Mouse (Mus musculus) hindbrain, embryonic 16.5 days (tissue): ENCODE data around the gene Zzz3. TPM values are rescaled to one million over a fixed set of nuclear protein-coding genes. Genes with fewer than 3 reads are reported as not detected.
A peak's percentile ranks its signal among the peaks of the same experiment; 100 is the strongest.

Source experiments
- ATAC-seq: fragments of 200-750 bp; cut with Nextera tagmentation; 2 replicates; pipeline ENCODE4 v1.8.0; 2017; ENCODE audit warnings: moderate TSS enrichment, moderate library complexity
- H3K27ac ChIP-seq: fragments of 300-500 bp; sonication (generic); 2 replicates; pipeline ENCODE4 v1.5.1; 2014; ENCODE audit warnings: low read depth, mild to moderate bottlenecking, control low read depth, low read length, moderate library complexity
- H3K27me3 ChIP-seq: fragments of 300-500 bp; sonication (generic); replicated peaks from 2 replicates; pipeline ENCODE4 v1.6.1; 2014; ENCODE audit warnings: low read length; ENCODE audit not compliant: control insufficient read depth, insufficient read depth
- H3K36me3 ChIP-seq: fragments of 300-500 bp; sonication (generic); 2 replicates; pipeline ENCODE4 v1.6.1; 2014; ENCODE audit warnings: mild to moderate bottlenecking, low read length, moderate library complexity, mixed read lengths; ENCODE audit not compliant: control insufficient read depth, insufficient read depth
- H3K4me1 ChIP-seq: fragments of 300-500 bp; sonication (generic); 2 replicates; pipeline ENCODE4 v1.6.1; 2014; ENCODE audit warnings: low read depth, low read length; ENCODE audit not compliant: control insufficient read depth, insufficient read depth
- H3K4me2 ChIP-seq: fragments of 300-500 bp; sonication (generic); 2 replicates; pipeline ENCODE4 v1.6.1; 2014; ENCODE audit warnings: mild to moderate bottlenecking, low read length, control low read depth, moderate library complexity
- H3K4me3 ChIP-seq: fragments of 300-500 bp; sonication (generic); 2 replicates; pipeline ENCODE4 v1.5.1; 2014; ENCODE audit warnings: mild to moderate bottlenecking, low read length, control low read depth, moderate library complexity
- H3K9ac ChIP-seq: fragments of 300-500 bp; sonication (generic); 2 replicates; pipeline ENCODE4 v1.6.1; 2014; ENCODE audit warnings: low read depth, mild to moderate bottlenecking, control low read depth, low read length, moderate library complexity
- H3K9me3 ChIP-seq: fragments of 300-500 bp; sonication (generic); 2 replicates; pipeline ENCODE4 v1.6.1; 2014; ENCODE audit warnings: mild to moderate bottlenecking, low read length, moderate library complexity; ENCODE audit not compliant: control insufficient read depth
- WGBS: fragments of 180-500 bp; shearing (Covaris S2); extraction: QIAGEN DNeasy Blood & Tissue Kit; methylation state at CpG from one replicate; pipeline ENCODE4 v1.1.7; 2014; 5-methylcytosine and 5-hydroxymethylcytosine counted together
- polyA plus RNA-seq: library from polyadenylated mRNA; unstranded; fragments of >200 nt; fragmentation: Nextera tagmentation; extraction: Ambion mirVana; gene quantifications from 2 replicates; pipeline ENCODE4 v1.2.1, GENCODE M21; 2015

Zzz3 gene
- polyA plus RNA-seq, 1 experiment from 2014 or later: 23.4 TPM

- no peaks in the 10 kb centered on the region for H3K9me3 ChIP-seq
- no peak overlapping the region for H3K27ac ChIP-seq
- 59% methylated on average over 9 of the region's 9 CpGs for WGBS
These were observed 2.2 kb downstream of the Zzz3 start for GRCm38 (mm10) chr3:152397335-152397940.

DNA sequence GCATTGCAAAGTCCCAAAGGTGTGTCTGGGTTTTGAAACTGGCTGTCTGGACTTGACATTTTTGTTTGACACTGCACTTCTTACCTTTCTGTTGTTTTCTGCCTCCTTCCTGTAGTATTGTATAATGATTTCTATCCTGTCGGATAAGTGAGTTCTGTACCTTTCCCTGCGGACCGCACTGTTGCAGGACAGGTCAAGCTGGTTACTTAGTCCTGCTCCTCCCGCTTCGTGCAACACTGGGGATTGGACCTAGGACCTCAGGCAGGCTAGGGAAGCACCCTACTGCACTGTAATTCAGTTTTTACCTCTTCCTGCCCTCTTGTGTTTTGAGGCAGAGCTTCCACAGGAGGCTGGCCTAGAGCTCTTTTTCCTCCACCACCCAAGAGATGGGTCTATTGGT lies 5.2 kb downstream of the Zzz3 start:
- Histone ChIP-seq H3K4me3 (no peak overlapping the region), H3K4me2 (no peak overlapping the region), H3K36me3 (no peaks in the 10 kb centered on the region), H3K27me3 (no peaks in the 10 kb centered on the region), H3K9me3 (no peaks in the 10 kb centered on the region), H3K9ac (no peak overlapping the region), H3K27ac (no peak overlapping the region), H3K4me1 (peaks cover 11% of the 10 kb centered on the region)
- no peak for ATAC-seq
- 95% methylated on average over 5 of the region's 5 CpGs for WGBS

More at GRCm38 (mm10) chr3:152397335-152397940, 2.2 kb downstream of the Zzz3 start:
- Histone ChIP-seq H3K9ac (peak overlapping the region; percentile 98), H3K4me2 (peak overlapping the region; percentile 70), H3K4me1 (peaks cover 22% of the 10 kb centered on the region), H3K36me3 (peaks cover 2% of the 10 kb centered on the region; the same call in 1 of the 2 replicates), H3K4me3 (peak overlapping the region; percentile 75), H3K27me3 (no peaks in the 10 kb centered on the region)
- ATAC-seq: no peak

DNA sequence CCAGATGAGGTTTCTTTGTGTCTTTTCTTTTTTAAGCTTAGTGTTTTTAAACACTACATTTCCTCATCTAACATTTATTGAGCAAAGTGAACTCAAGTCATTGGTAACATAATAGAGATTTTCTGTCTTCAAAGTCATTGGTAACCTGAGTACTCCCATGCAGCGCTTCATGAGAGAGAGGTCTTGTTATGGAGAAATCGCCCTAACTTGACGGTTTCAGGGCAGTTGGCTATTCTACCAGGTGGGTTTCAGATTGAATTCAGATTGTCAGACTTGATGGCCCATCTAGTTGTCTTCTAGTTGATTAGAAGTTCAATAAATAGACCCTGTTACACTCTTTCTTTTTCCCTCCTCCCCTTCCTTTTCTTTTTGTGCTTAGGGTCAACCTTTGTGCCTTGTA lies 5.6 kb downstream of the Zzz3 start:
- 89% methylated on average over 3 of the region's 3 CpGs for whole genome bisulfite sequencing
- H3K4me1 ChIP-seq: peaks cover 11% of the 10 kb centered on the region
- H3K4me3 ChIP-seq: no peak overlapping the region

DNA sequence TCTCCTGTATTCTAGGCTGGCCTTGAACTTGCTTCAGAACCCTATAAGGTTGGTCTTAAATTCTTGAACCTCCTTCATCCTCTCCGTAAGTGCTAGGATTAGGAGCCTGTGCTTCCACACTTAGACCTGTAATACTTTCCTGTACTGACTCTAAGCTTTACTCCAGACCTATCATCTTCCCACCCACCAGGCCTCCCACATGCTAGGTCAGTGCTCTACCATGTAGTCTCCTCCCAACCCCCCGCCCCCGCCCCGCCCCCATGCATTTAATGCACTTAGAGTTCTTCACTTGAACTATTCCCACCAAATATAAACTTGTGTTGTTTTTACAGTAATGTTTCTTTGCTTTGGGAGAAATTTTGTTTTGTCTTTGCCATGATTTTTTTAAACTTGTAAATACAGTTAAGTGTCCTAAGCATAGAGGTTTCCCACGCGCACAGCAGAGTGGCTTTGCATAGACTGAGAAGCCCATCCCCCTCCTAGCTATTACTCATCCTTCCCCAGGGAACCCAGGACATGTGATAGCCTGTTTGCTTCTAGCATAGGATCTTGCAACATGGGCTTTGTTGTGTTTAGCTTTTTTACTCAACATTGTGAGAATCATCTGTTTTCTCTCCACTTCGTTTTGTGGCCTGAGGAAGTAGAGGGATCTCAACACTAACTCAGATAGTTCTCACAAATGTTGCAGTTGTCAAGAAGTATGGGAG lies 6.8 kb downstream of the Zzz3 start:
- WGBS: 83% methylated on average over 7 of the region's 7 CpGs
- Histone ChIP-seq H3K36me3 (no peaks in the 10 kb centered on the region), H3K27ac (no peak overlapping the region), H3K4me1 (peaks cover 10% of the 10 kb centered on the region), H3K27me3 (no peaks in the 10 kb centered on the region), H3K9me3 (no peaks in the 10 kb centered on the region), H3K4me3 (no peak overlapping the region), H3K4me2 (no peak overlapping the region), H3K9ac (no peak overlapping the region)
- ATAC-seq: no peak

More for the DNA sequence above, 5.6 kb downstream of the Zzz3 start:
- no peaks in the 10 kb centered on the region for H3K9me3 ChIP-seq
- no peak for ATAC-seq
- H3K9ac ChIP-seq: no peak overlapping the region
- H3K36me3 ChIP-seq: no peaks in the 10 kb centered on the region
- H3K27me3 ChIP-seq: no peaks in the 10 kb centered on the region
- H3K27ac ChIP-seq: no peak overlapping the region
- H3K4me2 ChIP-seq: no peak overlapping the region

DNA sequence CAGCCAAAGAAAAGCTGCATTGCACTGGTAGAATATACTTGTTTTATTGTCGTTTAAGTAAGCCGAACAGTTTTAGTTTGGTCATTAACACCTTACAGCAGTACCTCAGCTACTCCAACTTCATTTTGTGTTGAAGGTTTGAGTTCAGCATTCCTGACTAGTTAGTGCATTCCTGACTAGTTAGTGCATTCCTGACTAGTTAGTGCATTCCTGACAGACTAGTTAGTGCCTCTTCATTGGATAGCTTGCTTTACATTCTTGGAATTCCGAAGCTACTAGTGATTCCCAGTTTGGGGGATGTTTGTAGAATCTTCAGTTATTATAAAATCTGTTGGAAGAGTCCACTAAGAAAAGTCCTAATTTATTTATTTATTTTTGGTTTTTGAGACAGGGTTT lies 7.4 kb downstream of the Zzz3 start:
- Histone ChIP-seq H3K36me3 (no peaks in the 10 kb centered on the region), H3K4me1 (peaks cover 4% of the 10 kb centered on the region), H3K9me3 (no peaks in the 10 kb centered on the region), H3K4me2 (no peak overlapping the region), H3K9ac (no peak overlapping the region), H3K27me3 (no peaks in the 10 kb centered on the region), H3K4me3 (no peak overlapping the region), H3K27ac (no peak overlapping the region)
- WGBS: 95% methylated on average over 3 of the region's 3 CpGs
- no peak for ATAC-seq

DNA sequence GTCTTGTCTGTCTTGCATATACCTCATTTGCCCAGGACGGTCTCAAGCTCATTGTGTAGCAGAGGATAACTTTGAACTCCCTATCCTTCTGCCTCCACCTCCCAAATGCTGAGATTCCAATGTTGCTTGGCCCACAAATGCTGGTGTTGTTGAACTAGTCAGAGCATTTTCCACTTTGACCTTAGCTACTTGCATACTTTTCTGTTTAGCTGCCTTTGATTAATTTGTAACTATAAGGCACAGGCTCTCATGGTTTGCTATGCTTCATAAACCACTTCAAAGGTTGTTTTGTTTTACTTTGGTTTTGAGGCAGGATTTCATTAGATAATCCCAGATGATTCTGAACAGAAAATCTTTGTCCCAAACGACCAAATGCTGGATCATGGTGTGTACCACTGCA lies 8.6 kb downstream of the Zzz3 start:
- 74% methylated on average over 2 of the region's 2 CpGs for WGBS
- H3K4me1 ChIP-seq: no peaks in the 10 kb centered on the region; the same call in 1 of the 2 replicates
- H3K27ac ChIP-seq: no peak overlapping the region
- H3K9ac ChIP-seq: no peak overlapping the region
- H3K9me3 ChIP-seq: no peaks in the 10 kb centered on the region
- no peak for ATAC-seq
- H3K36me3 ChIP-seq: no peaks in the 10 kb centered on the region
- H3K4me3 ChIP-seq: no peak overlapping the region
- no peaks in the 10 kb centered on the region for H3K27me3 ChIP-seq
- no peak overlapping the region for H3K4me2 ChIP-seq

- no peaks in the 10 kb centered on the region for H3K27me3 ChIP-seq
- H3K36me3 ChIP-seq: no peaks in the 10 kb centered on the region
- H3K4me1 ChIP-seq: no peaks in the 10 kb centered on the region; the same call in 1 of the 2 replicates
- H3K9me3 ChIP-seq: no peaks in the 10 kb centered on the region
- no peak overlapping the region for H3K9ac ChIP-seq
- no peak overlapping the region for H3K27ac ChIP-seq
- H3K4me3 ChIP-seq: no peak overlapping the region
- 94% methylated on average over 7 of the region's 7 CpGs for WGBS
- H3K4me2 ChIP-seq: no peak overlapping the region
- ATAC-seq: no peak
These were observed 10.1 kb downstream of the Zzz3 start for GRCm38 (mm10) chr3:152405420-152405819.

DNA sequence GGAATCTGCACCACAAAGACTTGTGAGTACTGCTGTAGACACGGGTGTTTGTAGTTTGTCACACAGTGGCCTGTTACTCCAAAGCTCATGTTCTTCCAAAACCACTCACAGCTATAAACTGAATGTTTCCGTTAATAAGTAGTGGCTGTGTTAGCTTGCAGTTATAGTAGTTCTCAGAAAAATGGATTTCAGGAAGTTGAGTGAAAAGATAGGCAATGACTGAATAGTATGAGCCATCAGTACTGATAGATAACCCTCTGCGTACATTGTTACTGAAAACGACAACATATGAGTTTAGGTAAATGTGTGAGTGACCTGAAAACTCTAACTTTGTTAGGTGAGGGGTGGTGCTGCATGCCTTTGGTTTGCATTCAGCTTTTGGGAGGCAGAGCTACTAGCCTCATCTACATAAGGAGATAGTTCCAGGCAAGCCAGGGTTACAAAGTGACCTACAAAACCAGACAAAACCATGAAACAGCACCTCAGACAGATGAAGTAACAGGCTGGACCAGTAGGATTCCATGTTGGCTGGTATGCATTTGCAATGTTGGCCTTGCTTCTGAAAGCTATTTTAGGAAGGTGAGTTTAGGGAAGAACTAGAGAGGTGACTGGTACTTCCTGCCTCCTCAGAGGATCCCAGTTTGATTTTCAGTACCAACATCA lies 10.8 kb downstream of the Zzz3 start:
- WGBS: 84% methylated on average over 4 of the region's 4 CpGs
- Histone ChIP-seq H3K4me1 (no peaks in the 10 kb centered on the region; the same call in 1 of the 2 replicates), H3K4me2 (no peak overlapping the region), H3K27me3 (no peaks in the 10 kb centered on the region), H3K4me3 (no peak overlapping the region), H3K36me3 (no peaks in the 10 kb centered on the region), H3K9me3 (no peaks in the 10 kb centered on the region), H3K9ac (no peak overlapping the region), H3K27ac (no peak overlapping the region)
- ATAC-seq: no peak

- no peak overlapping the region for H3K9ac ChIP-seq
- ATAC-seq: no peak
- 93% methylated on average over 7 of the region's 7 CpGs for WGBS
- no peaks in the 10 kb centered on the region for H3K4me1 ChIP-seq
- no peaks in the 10 kb centered on the region for H3K27me3 ChIP-seq
- H3K9me3 ChIP-seq: no peaks in the 10 kb centered on the region
- no peak overlapping the region for H3K4me2 ChIP-seq
- H3K27ac ChIP-seq: no peak overlapping the region
- no peaks in the 10 kb centered on the region for H3K36me3 ChIP-seq
- H3K4me3 ChIP-seq: no peak overlapping the region
These were observed 15.8 kb downstream of the Zzz3 start for GRCm38 (mm10) chr3:152410980-152411551.
